Mouse (Mus musculus) kidney, postnatal 0 days (tissue): ENCODE measurements around the gene Cttn. TPM values are rescaled to one million over a fixed set of nuclear protein-coding genes. Genes with fewer than 3 reads are reported as not detected.

ENCODE experiments used
- ATAC-seq: fragments of 200-750 bp; cut with Nextera tagmentation; replicated peaks from 2 replicates; pipeline ENCODE4 v1.8.0; 2017; ENCODE audit warnings: low read depth, moderate number of reproducible peaks, moderate TSS enrichment, moderate library complexity; ENCODE audit not compliant: low FRiP score
- DNase-seq: peaks from one replicate; pipeline ENCODE4 v3.0.0-alpha.2; 2016; ENCODE audit warnings: low spot score
- H3K27ac ChIP-seq: fragments of 300-500 bp; sonication (generic); 2 replicates; pipeline ENCODE4 v1.5.1; 2014; ENCODE audit warnings: mild to moderate bottlenecking
- H3K27me3 ChIP-seq: fragments of 300-500 bp; sonication (generic); 2 replicates; pipeline ENCODE4 v1.6.1; 2014; ENCODE audit warnings: low read length, mixed read lengths; ENCODE audit not compliant: insufficient read depth
- H3K36me3 ChIP-seq: fragments of 300-500 bp; sonication (generic); 2 replicates; pipeline ENCODE4 v1.6.1; 2014; ENCODE audit warnings: low read length, mixed read lengths; ENCODE audit not compliant: insufficient read depth
- H3K4me1 ChIP-seq: fragments of 300-500 bp; sonication (generic); replicated peaks from 2 replicates; pipeline ENCODE4 v1.6.1; 2014; ENCODE audit warnings: antibody characterized with exemption, low read length, mixed read lengths; ENCODE audit not compliant: insufficient read depth
- H3K4me2 ChIP-seq: fragments of 300-500 bp; sonication (generic); 2 replicates; pipeline ENCODE4 v1.6.1; 2014; ENCODE audit warnings: mild to moderate bottlenecking, low read length, moderate library complexity, mixed read lengths
- H3K4me3 ChIP-seq: fragments of 300-500 bp; sonication (generic); replicated peaks from 2 replicates; pipeline ENCODE4 v1.5.1; 2014; ENCODE audit warnings: low read depth, low read length
- H3K9ac ChIP-seq: fragments of 300-500 bp; sonication (generic); 2 replicates; pipeline ENCODE4 v1.6.1; 2014; ENCODE audit warnings: low read depth, low read length
- H3K9me3 ChIP-seq: fragments of 300-500 bp; sonication (generic); replicated peaks from 2 replicates; pipeline ENCODE4 v1.6.1; 2016; ENCODE audit warnings: low read length, inconsistent platforms, mixed read lengths
- CTCF ChIP-seq: IDR thresholded peaks from 2 replicates; pipeline ENCODE4 v1.5.1; 2016; ENCODE audit warnings: antibody characterized with exemption, low read depth, mild to moderate bottlenecking, moderate library complexity
- whole genome bisulfite sequencing: fragments of 180-500 bp; shearing (Covaris S2); extraction: QIAGEN DNeasy Blood & Tissue Kit; methylation state at CpG from one replicate; pipeline ENCODE4 v1.1.7; 2014; 5-methylcytosine and 5-hydroxymethylcytosine counted together
- polyA plus RNA-seq: library from polyadenylated mRNA; unstranded; fragments of >200 nt; fragmentation: Nextera tagmentation; extraction: Ambion mirVana; gene quantifications from 2 replicates; pipeline ENCODE4 v1.2.1, GENCODE M21; 2015

Gene Cttn
- polyA plus RNA-seq, 1 experiment from 2014 or later, result 136 TPM

DNA sequence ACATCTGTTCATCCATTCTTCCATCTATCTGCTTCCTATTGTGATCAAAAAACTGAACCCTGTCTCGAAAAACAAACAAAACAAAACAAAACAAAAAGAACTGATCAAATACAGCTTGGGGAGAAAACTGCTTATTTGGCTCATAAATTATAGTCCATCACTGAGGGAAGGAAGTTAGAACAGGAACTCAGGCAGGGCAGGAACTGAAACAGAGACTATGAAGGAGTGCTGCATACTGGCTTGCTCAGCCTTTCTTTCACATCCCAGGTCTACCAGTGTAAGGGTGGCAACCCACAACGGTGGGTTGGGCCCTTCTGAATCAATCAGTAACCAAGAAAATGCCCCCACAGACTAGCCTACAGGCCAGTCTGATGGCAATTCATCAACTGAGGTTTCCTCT, 294 bp upstream of the Cttn start:
- no peaks in the 10 kb centered on the region for H3K9me3 ChIP-seq
- no peak for DNase-seq
- peaks cover 18% of the 10 kb centered on the region for H3K4me1 ChIP-seq

DNA sequence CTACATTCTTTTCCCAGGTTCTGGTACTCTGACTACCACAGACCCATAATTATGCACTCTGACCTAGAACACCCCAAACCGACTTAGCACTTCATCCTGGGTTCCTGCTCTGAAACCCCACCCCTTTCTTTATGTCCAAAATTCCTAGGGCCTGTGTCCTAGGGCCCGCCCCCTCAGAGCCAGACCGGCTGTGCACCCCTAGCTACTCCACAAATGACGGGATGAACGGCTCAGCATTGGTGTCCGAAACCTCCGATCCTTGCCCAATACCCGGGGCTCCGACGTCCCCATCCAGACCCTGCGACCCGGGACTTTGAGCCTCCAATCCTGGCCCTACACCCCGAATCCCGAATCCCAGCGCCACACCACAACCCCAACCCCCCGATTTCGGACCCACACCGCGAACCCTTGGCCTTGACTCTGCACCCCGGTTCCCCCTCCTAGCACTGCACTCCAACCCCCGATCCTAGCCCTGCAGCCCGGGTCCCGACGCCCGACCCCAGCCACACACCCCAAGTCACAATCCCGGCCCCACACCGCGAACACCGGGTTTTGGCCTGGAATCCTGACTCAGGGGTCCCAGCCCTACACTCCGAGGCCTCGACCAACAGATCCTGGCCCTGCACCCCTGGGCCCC, 783 bp downstream of the Cttn start:
- Histone ChIP-seq H3K4me2 (peak overlapping the region; percentile 76), H3K27ac (peak overlapping the region; percentile 93), H3K4me3 (peak overlapping the region; percentile 94), H3K9ac (peak overlapping the region; percentile 99), H3K9me3 (no peaks in the 10 kb centered on the region), H3K36me3 (0 out of 2 replicates have a peak, but pooled peaks cover 7% of the 10 kb centered on the region), H3K27me3 (no peaks in the 10 kb centered on the region), H3K4me1 (peaks cover 18% of the 10 kb centered on the region)
- DNase-seq (peak; percentile 68), ATAC-seq (peak; percentile 29; the same call in 1 of the 2 replicates)
- 2% methylated on average over 31 of the region's 31 CpGs for WGBS
- no peak for TF ChIP-seq CTCF

More for the DNA sequence above, 294 bp upstream of the Cttn start:
- H3K4me3 ChIP-seq, result peak overlapping the region; percentile 94
- peak overlapping the region; percentile 76 for H3K4me2 ChIP-seq
- H3K9ac ChIP-seq, result peak overlapping the region; percentile 99
- H3K27ac ChIP-seq, result peak overlapping the region; percentile 93
- H3K27me3 ChIP-seq, result no peaks in the 10 kb centered on the region
- no peak for TF ChIP-seq CTCF
- WGBS, result 60% methylated on average over 2 of the region's 2 CpGs
- no peak for ATAC-seq
- H3K36me3 ChIP-seq, result no peaks in the 10 kb centered on the region

GRCm38 (mm10) chr7:144469181-144469641, 1.6 kb downstream of the Cttn start:
- no peaks in the 10 kb centered on the region for H3K9me3 ChIP-seq
- peak overlapping the region; percentile 93 for H3K27ac ChIP-seq
- H3K9ac ChIP-seq, result peak overlapping the region; percentile 99
- peak; percentile 64 for DNase-seq
- H3K4me1 ChIP-seq, result peaks cover 18% of the 10 kb centered on the region
- H3K4me3 ChIP-seq, result peak overlapping the region; percentile 94
- H3K36me3 ChIP-seq, result peaks cover 15% of the 10 kb centered on the region; the same call in 1 of the 2 replicates
- peak; percentile 37; the same call in 1 of the 2 replicates for TF ChIP-seq CTCF
- 16% methylated on average over 4 of the region's 4 CpGs for WGBS
- no peaks in the 10 kb centered on the region for H3K27me3 ChIP-seq
- H3K4me2 ChIP-seq, result peak overlapping the region; percentile 76
- peak; percentile 38 for ATAC-seq

- Histone ChIP-seq H3K27ac (peak overlapping the region; percentile 93), H3K4me1 (peaks cover 18% of the 10 kb centered on the region), H3K27me3 (no peaks in the 10 kb centered on the region), H3K4me3 (0 out of 2 replicates have a peak overlapping the region, but pooled peaks have one; percentile 94), H3K36me3 (peaks cover 20% of the 10 kb centered on the region; the same call in 1 of the 2 replicates), H3K9me3 (no peaks in the 10 kb centered on the region), H3K4me2 (peak overlapping the region; percentile 76; the same call in 1 of the 2 replicates), H3K9ac (peak overlapping the region; percentile 99; the same call in 1 of the 2 replicates)
- no peak for DNase-seq
- no peak for TF ChIP-seq CTCF
- no peak for ATAC-seq
- WGBS, result 73% methylated on average over 5 of the region's 5 CpGs
Observed at GRCm38 (mm10) chr7:144468741-144469140, 2.1 kb downstream of the Cttn start.

- WGBS, result 83% methylated on average over 7 of the region's 7 CpGs
Observed at GRCm38 (mm10) chr7:144462577-144462976, 8.2 kb downstream of the Cttn start.

GRCm38 (mm10) chr7:144461246-144461902, 9.4 kb downstream of the Cttn start:
- no peak for ATAC-seq
- Histone ChIP-seq H3K9me3 (no peaks in the 10 kb centered on the region), H3K27me3 (no peaks in the 10 kb centered on the region), H3K36me3 (peaks cover 85% of the 10 kb centered on the region), H3K4me3 (no peak overlapping the region), H3K9ac (no peak overlapping the region), H3K27ac (no peak overlapping the region), H3K4me2 (no peak overlapping the region), H3K4me1 (no peaks in the 10 kb centered on the region)
- no peak for TF ChIP-seq CTCF
- WGBS, result 92% methylated on average over 6 of the region's 6 CpGs
- DNase-seq, result no peak

More at GRCm38 (mm10) chr7:144462577-144462976, 8.2 kb downstream of the Cttn start:
- no peak for TF ChIP-seq CTCF
- Histone ChIP-seq H3K4me2 (no peak overlapping the region), H3K4me1 (no peaks in the 10 kb centered on the region), H3K4me3 (no peak overlapping the region), H3K27ac (no peak overlapping the region), H3K27me3 (no peaks in the 10 kb centered on the region), H3K9me3 (no peaks in the 10 kb centered on the region), H3K9ac (no peak overlapping the region), H3K36me3 (peaks cover 73% of the 10 kb centered on the region)
- no peak for DNase-seq
- ATAC-seq, result no peak
